Mouse (Mus musculus) embryonic fibroblast, embryonic 13.5 days (primary cell): ENCODE results near the gene Ebf1.

Experiments
- CTCF ChIP-seq: IDR thresholded peaks from 2 replicates; pipeline ENCODE4 v1.5.1; 2011; ENCODE audit warnings: mild to moderate bottlenecking, control low read depth, low read length, moderate library complexity, borderline replicate concordance; ENCODE audit not compliant: insufficient read depth
- POLR2A ChIP-seq: IDR thresholded peaks from 2 replicates; pipeline ENCODE4 v1.6.1; 2011; ENCODE audit warnings: low read depth, mild to moderate bottlenecking, control low read depth, low read length, moderate library complexity

DNA sequence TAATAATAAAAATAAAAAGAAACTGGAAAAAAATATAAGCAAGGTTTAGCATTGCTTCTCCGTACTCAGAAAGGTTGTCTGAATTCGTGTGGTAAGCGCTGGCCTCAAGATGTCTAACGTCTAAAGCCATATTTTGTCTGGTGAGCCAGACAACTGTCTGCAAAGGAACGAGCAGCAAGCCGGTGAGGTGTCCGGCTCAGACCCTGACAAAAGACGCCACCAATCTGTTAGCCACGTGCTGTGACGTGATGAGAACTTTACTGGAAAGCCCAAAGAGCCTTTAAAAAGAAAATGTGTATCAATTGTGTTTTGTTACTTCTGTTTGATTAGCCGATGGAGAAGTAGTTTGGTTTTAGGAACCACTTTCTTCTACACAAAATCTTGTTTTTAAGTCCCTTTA is 390.2 kb downstream of the Ebf1 start:
- TF ChIP-seq CTCF (no peak), POLR2A (no peak)
